Mouse (Mus musculus) spleen, adult 18-20 months (tissue): ENCODE results near the gene Reep3.

Experiments
- DNase-seq, 2 experiments: peaks; one replicate each; pipeline ENCODE4 v3.0.0; 2022; ENCODE audit warnings: mixed read lengths in 2 of 2

The Reep3 gene

DNA sequence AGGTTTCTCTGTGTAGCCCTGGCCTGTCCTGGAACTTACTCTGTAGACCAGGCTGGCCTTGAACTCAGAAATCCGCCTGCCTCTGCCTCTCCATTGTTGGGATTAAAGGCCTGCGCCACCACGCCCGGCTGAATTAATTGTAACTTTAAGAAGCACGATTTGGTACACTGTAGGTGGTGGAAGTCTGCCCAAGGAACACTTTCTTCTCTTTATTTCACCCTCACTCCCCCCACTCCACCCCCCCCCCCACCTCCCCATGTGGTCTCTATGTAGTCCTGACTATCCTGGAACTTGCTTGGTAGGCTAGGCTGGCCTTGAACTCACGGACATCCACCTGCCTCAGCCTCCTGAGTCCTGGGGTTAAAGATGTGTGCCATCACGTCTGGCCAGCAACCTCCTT is 47.1 kb downstream of the Reep3 start:
- no peak for DNase-seq

- DNase-seq, result no peak
These were observed 47.7 kb downstream of the Reep3 start for GRCm38 (mm10) chr10:67048871-67049615.

- no peak for DNase-seq
These were observed 48.8 kb downstream of the Reep3 start for GRCm38 (mm10) chr10:67047712-67048645.

DNA sequence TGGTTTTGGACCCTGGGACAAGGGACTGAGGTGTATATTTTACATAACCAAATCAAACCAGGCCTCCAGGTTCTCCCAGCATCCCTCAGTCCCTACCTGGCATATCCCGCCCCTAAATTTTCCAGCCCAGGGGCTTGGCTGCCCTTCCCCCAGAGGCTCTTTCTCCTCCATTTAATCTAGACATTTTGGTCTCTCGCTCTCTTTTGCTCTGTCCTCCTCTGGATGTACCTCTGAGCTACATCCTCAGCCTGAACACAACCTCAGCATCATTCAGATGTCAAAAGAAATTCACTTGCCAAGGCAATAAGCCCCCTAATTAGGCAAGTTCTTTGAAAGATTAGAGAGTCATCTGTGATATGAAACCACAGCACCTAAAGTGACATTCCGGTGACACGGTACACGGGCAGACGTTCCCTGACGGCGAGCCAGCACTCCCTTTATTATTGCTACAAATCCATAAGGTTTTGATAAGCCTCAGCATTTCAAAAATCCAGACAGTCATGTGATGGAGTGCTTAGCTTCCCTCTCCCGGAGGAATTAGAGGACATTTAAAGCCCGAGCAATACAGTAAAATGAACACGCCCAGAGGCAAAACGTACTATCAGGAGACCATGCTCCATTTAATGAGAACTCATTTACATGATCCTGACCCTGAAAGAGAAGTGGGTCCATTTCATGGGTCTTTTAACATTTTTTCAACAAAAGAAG is 51.4 kb downstream of the Reep3 start:
- DNase-seq, result no peak

- no peak for DNase-seq
These were observed 52.4 kb downstream of the Reep3 start for GRCm38 (mm10) chr10:67044346-67044745.

- DNase-seq, result no peak
These were observed 53.5 kb downstream of the Reep3 start for GRCm38 (mm10) chr10:67043236-67043635.

DNA sequence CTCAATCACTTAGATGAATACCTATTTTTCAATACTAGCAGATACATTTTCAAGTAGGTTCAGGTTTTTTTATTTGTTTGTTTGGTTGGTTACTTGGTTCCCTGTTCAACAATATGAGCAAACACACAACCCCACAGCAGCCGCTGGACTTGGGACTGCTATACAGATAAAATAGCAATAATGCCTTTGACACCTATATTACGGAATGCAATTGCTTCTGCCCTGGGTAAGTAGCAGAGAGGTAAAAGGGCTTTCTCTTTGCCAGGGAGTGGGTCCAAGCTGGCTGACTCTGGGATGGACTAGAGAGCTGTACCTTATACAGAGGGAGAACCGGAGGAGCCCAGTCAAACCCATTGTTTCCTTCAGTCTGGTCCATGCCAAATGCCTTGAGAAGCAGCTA is 56.3 kb downstream of the Reep3 start:
- no peak for DNase-seq

DNA sequence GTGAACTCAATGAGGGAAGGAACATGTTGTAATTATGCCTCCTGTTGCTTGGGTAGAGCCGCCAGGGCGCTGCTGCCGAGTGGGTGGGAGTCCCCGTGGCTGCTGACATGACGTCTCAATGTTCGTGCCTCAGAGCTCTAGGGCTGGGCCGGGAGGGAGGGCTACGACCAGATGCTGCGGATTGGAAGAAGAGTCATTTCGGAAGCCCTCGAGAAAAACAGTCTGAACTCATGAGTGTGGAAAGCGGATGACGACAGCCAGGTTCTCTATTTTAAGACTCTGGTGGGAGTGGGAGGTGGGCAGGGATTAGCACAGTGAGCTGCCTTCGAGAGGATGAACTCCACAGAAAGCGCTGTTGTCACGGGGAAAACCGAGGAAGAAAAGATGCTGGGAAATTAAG is 57.7 kb downstream of the Reep3 start:
- DNase-seq, result no peak

- no peak for DNase-seq
These were observed 60.2 kb downstream of the Reep3 start for GRCm38 (mm10) chr10:67036542-67036941.

- DNase-seq, result no peak
These were observed 60.6 kb downstream of the Reep3 start for GRCm38 (mm10) chr10:67036141-67036540.

DNA sequence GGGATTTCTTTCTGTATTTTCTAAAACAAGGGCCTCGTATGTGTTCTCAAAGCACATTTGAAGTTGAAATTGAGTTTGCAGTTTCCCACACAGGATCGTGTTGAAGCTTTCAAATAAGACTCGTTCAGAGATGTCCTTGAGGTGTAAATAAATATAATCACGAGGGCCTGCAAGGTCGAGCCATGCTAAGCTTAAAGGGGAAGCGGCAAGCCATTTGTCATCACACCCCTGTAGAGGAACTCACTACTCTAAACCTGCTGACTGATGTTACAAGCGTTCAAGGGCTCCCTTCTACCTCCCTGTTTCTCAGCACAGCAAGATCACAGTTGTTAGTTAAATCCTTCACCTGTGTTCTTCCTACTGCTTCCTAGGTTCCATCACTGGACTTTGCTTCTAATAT is 65.6 kb downstream of the Reep3 start:
- no peak for DNase-seq

DNA sequence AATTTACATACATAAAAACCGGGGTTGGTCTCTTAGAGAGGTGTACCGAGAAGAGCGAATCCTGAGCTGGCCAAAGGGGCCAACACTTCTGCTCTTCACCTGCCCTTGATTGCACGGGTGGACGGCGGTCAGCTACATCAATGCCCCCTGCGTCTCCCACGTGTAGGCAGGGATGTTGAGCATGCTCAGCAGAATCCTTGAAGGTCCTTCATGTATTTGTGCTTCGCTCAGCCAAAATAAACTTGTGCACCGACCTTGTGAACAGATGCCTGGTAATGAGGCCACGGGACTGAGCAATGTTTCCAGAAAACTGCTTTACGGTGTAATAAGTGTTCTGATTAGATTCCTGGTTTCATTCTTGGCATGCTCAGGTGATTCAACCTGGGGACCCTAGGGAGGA is 67.4 kb downstream of the Reep3 start:
- no peak for DNase-seq

DNA sequence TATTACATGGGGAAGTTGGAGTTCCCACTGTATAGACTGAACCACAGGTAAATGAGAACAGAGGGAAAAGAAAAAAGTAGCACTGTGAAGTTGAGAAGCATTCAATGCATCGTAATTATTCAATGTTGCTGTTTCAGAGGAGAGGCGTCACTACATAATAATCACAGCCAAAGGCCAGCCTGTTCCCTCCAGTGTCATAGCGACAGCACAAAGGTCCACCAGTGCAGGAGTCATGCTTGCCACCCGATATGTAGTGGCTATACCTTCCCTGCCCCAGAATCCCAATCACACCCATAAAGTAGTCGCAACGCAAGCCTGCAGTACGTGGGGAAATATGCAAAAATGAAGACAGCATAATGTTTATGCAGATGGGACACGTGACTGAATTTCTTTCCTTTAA is 70.4 kb downstream of the Reep3 start:
- no peak for DNase-seq

- no peak for DNase-seq
These were observed 71.0 kb downstream of the Reep3 start for GRCm38 (mm10) chr10:67025573-67026236.

DNA sequence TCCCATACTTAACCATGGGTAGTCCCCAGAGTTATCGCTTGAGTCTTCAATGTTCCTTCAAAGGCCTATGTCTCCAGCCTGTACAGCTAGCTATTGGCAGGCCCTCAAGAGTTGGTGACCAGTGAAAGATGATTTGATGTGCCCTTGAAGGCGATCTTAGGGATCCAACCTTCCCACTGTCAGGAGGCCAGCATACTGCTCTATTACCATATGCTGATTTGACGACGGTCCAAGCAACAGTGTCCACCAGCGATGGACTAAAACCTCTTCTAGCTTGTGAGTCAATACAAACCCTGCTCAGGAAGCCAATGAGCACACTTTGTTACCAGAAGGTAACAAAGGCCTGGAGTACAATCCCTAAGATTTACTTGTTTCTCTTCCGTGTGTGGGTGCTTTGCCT is 72.4 kb downstream of the Reep3 start:
- no peak for DNase-seq

GRCm38 (mm10) chr10:67023092-67023491 is 73.7 kb downstream of the Reep3 start:
- no peak for DNase-seq

DNA sequence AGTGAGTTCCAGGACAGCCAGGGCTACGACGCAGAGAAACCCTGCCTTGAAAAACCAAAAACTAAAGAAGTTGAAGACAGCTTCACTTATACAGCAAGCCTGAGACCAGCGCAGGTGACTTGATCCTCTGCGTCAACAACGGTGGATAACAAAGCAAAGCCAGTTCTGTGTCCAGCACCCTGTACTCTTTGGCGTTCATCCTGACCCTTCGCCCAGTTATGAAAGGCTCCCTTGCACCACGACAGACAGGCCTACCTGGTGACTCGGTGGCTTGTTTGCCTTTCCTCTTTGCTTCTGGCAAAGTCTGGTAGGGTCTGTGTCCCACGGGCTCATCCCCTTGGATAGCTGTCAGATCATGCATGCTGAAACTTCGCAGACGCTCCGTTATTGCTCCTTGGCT is 75.3 kb downstream of the Reep3 start:
- DNase-seq, result no peak

GRCm38 (mm10) chr10:67018875-67019274 is 77.9 kb downstream of the Reep3 start:
- no peak for DNase-seq

DNA sequence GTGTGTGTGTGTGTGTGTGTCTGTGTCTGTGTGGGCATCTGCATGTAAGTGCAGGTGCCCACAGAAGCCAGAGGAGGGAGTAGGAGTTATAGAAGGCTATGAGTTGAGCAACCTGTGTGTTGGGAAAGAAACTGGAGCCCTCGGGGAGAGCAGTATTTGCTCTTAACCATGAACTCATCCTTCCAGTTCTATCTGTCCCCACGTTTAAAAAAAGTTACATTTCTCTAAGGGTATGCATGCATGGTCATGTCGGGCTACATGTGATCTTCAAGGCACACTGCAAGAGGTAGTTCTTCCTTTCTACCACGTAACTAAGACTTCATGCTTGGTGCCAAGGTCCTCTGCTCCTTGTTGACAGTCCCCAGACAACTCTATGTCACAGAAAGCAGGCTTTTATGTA is 78.9 kb downstream of the Reep3 start:
- DNase-seq, result no peak

- no peak for DNase-seq
These were observed 79.4 kb downstream of the Reep3 start for GRCm38 (mm10) chr10:67017315-67017714.

- DNase-seq, result no peak
These were observed 80.0 kb downstream of the Reep3 start for GRCm38 (mm10) chr10:67016615-67017278.

DNA sequence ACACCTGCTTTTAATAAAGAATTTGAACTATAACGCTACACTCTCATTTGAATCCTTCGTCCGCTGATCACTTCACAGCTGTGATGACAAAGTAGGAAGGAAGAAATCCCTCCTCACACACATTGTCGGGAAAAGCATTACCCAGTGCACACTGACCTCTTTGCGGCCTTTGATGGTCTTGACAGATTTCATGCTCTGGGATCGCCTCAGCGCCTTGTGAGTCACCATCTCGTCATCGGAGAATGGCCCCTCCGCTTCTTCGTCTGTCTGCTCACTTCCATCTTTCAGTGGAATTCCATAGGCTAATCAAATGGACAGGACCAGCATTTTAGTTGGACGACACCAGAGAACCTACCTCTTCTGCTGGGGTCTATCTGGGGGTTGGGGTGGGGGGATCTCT is 82.0 kb downstream of the Reep3 start:
- no peak for DNase-seq
